Mouse (Mus musculus) forebrain, embryonic 14.5 days (tissue): ENCODE data around the gene Gabbr2. TPM values are rescaled to one million over a fixed set of nuclear protein-coding genes. Genes with fewer than 3 reads are reported as not detected.

Experiments
- ATAC-seq: fragments of 200-750 bp; cut with Nextera tagmentation; 2 replicates; pipeline ENCODE4 v1.8.0; 2017; ENCODE audit warnings: mild to moderate bottlenecking, moderate library complexity
- DNase-seq: peaks from one replicate; pipeline ENCODE4 v3.0.0-alpha.2; 2015; ENCODE audit warnings: low spot score
- H3K27ac ChIP-seq: fragments of 300-500 bp; sonication (generic); 2 replicates; pipeline ENCODE4 v1.5.1; 2014; ENCODE audit warnings: low read depth, mild to moderate bottlenecking, control low read depth, low read length, moderate library complexity
- H3K27me3 ChIP-seq: fragments of 300-500 bp; sonication (generic); replicated peaks from 2 replicates; pipeline ENCODE4 v1.6.1; 2014; ENCODE audit warnings: low read length, control low read depth, mixed read lengths; ENCODE audit not compliant: control insufficient read depth, insufficient read depth
- H3K36me3 ChIP-seq: fragments of 300-500 bp; sonication (generic); 2 replicates; pipeline ENCODE4 v1.6.1; 2014; ENCODE audit warnings: low read length, control low read depth; ENCODE audit not compliant: control insufficient read depth, insufficient read depth
- H3K4me1 ChIP-seq: fragments of 300-500 bp; sonication (generic); 2 replicates; pipeline ENCODE4 v1.6.1; 2014; ENCODE audit warnings: antibody characterized with exemption, low read length, control low read depth; ENCODE audit not compliant: control insufficient read depth, insufficient read depth
- H3K4me2 ChIP-seq: fragments of 300-500 bp; sonication (generic); 2 replicates; pipeline ENCODE4 v1.6.1; 2014; ENCODE audit warnings: mild to moderate bottlenecking, control low read depth, low read length
- H3K4me3 ChIP-seq: fragments of 300-500 bp; sonication (generic); 2 replicates; pipeline ENCODE4 v1.5.1; 2014; ENCODE audit warnings: low read depth, low read length, control low read depth
- H3K9ac ChIP-seq: fragments of 300-500 bp; sonication (generic); 2 replicates; pipeline ENCODE4 v1.6.1; 2014; ENCODE audit warnings: mild to moderate bottlenecking, low read length, control low read depth, moderate library complexity
- H3K9me3 ChIP-seq: fragments of 300-500 bp; sonication (generic); replicated peaks from 2 replicates; pipeline ENCODE4 v1.6.1; 2016; ENCODE audit warnings: low read length, control low read depth, mixed read lengths; ENCODE audit not compliant: control insufficient read depth
- WGBS: fragments of 180-500 bp; shearing (Covaris S2); extraction: QIAGEN DNeasy Blood & Tissue Kit; methylation state at CpG from one replicate; pipeline ENCODE4 v1.1.7; 2014; 5-methylcytosine and 5-hydroxymethylcytosine counted together
- polyA plus RNA-seq: library from polyadenylated mRNA; unstranded; fragments of >200 nt; fragmentation: Nextera tagmentation; extraction: Ambion mirVana; gene quantifications from 2 replicates; pipeline ENCODE4 v1.2.1, GENCODE M21; 2014

The Gabbr2 gene
- polyA plus RNA-seq, 1 experiment from 2014 or later: 1.7 TPM

- Histone ChIP-seq H3K4me1 (no peaks in the 10 kb centered on the region), H3K4me3 (no peak overlapping the region), H3K4me2 (no peak overlapping the region), H3K9me3 (no peaks in the 10 kb centered on the region), H3K27me3 (no peaks in the 10 kb centered on the region), H3K36me3 (peaks cover 13% of the 10 kb centered on the region; the same call in 1 of the 2 replicates), H3K9ac (no peak overlapping the region), H3K27ac (no peak overlapping the region)
- no peak for DNase-seq
- no peak for ATAC-seq
- 84% methylated on average over 10 of the region's 10 CpGs for WGBS
Measured at GRCm38 (mm10) chr4:47022804-47023603, 31.3 kb upstream of the Gabbr2 start.

- Histone ChIP-seq H3K9ac (no peak overlapping the region), H3K36me3 (peaks cover 13% of the 10 kb centered on the region; the same call in 1 of the 2 replicates), H3K9me3 (no peaks in the 10 kb centered on the region), H3K4me1 (no peaks in the 10 kb centered on the region), H3K4me2 (no peak overlapping the region), H3K4me3 (no peak overlapping the region), H3K27ac (no peak overlapping the region), H3K27me3 (no peaks in the 10 kb centered on the region)
- DNase-seq (peak; percentile 49), ATAC-seq (peak; percentile 34; the same call in 1 of the 2 replicates)
- 11% methylated on average over 5 of the region's 5 CpGs for WGBS
Measured at GRCm38 (mm10) chr4:47020563-47020962, 28.9 kb upstream of the Gabbr2 start.

- Histone ChIP-seq H3K27ac (no peak overlapping the region), H3K36me3 (no peaks in the 10 kb centered on the region), H3K4me3 (no peak overlapping the region), H3K4me1 (peaks cover 4% of the 10 kb centered on the region; the same call in 1 of the 2 replicates), H3K27me3 (no peaks in the 10 kb centered on the region), H3K4me2 (no peak overlapping the region), H3K9me3 (no peaks in the 10 kb centered on the region), H3K9ac (no peak overlapping the region)
- ATAC-seq (no peak), DNase-seq (no peak)
- 74% methylated on average over 3 of the region's 3 CpGs for WGBS
Measured at GRCm38 (mm10) chr4:47015156-47015555, 23.5 kb upstream of the Gabbr2 start.

- 55% methylated on average over 10 of the region's 10 CpGs for WGBS
- no peaks in the 10 kb centered on the region for H3K36me3 ChIP-seq
- no peaks in the 10 kb centered on the region for H3K9me3 ChIP-seq
- no peaks in the 10 kb centered on the region for H3K27me3 ChIP-seq
- no peak overlapping the region for H3K4me2 ChIP-seq
- DNase-seq (peak; percentile 35), ATAC-seq (no peak)
- H3K27ac ChIP-seq: no peak overlapping the region
- H3K9ac ChIP-seq: no peak overlapping the region
- no peak overlapping the region for H3K4me3 ChIP-seq
- H3K4me1 ChIP-seq: peaks cover 4% of the 10 kb centered on the region; the same call in 1 of the 2 replicates
Measured at GRCm38 (mm10) chr4:47012476-47012875, 20.8 kb upstream of the Gabbr2 start.

- H3K4me2 ChIP-seq: peak overlapping the region; percentile 20; the same call in 1 of the 2 replicates
- no peaks in the 10 kb centered on the region for H3K36me3 ChIP-seq
- H3K4me3 ChIP-seq: no peak overlapping the region
- WGBS: 61% methylated on average over 12 of the region's 12 CpGs
- no peaks in the 10 kb centered on the region for H3K9me3 ChIP-seq
- peaks cover 4% of the 10 kb centered on the region; the same call in 1 of the 2 replicates for H3K4me1 ChIP-seq
- H3K27ac ChIP-seq: 0 out of 2 replicates have a peak overlapping the region, but pooled peaks have one; percentile 30
- peak; percentile 40; the same call in 1 of the 2 replicates for ATAC-seq
- DNase-seq: peak; percentile 60
- no peaks in the 10 kb centered on the region for H3K27me3 ChIP-seq
- H3K9ac ChIP-seq: no peak overlapping the region
Measured at GRCm38 (mm10) chr4:47010400-47011231, 18.9 kb upstream of the Gabbr2 start.

- Histone ChIP-seq H3K36me3 (no peaks in the 10 kb centered on the region), H3K27me3 (no peaks in the 10 kb centered on the region), H3K27ac (no peak overlapping the region), H3K4me2 (no peak overlapping the region), H3K4me1 (no peaks in the 10 kb centered on the region), H3K9me3 (no peaks in the 10 kb centered on the region), H3K4me3 (no peak overlapping the region), H3K9ac (no peak overlapping the region)
- DNase-seq: no peak
- no peak for ATAC-seq
- WGBS: 74% methylated on average over 8 of the region's 8 CpGs
Measured at GRCm38 (mm10) chr4:47000626-47001395, 9.1 kb upstream of the Gabbr2 start.

GRCm38 (mm10) chr4:46997969-46998368 lies 6.3 kb upstream of the Gabbr2 start:
- Histone ChIP-seq H3K9ac (no peak overlapping the region), H3K4me2 (no peak overlapping the region), H3K36me3 (no peaks in the 10 kb centered on the region), H3K4me1 (no peaks in the 10 kb centered on the region), H3K9me3 (no peaks in the 10 kb centered on the region), H3K27ac (no peak overlapping the region), H3K27me3 (peaks cover 11% of the 10 kb centered on the region), H3K4me3 (no peak overlapping the region)
- no peak for ATAC-seq
- WGBS: 82% methylated on average over 2 of the region's 2 CpGs
- no peak for DNase-seq

- Histone ChIP-seq H3K27ac (no peak overlapping the region), H3K4me1 (no peaks in the 10 kb centered on the region; the same call in 1 of the 2 replicates), H3K4me2 (no peak overlapping the region), H3K36me3 (no peaks in the 10 kb centered on the region), H3K9ac (no peak overlapping the region), H3K9me3 (no peaks in the 10 kb centered on the region), H3K27me3 (peaks cover 42% of the 10 kb centered on the region), H3K4me3 (no peak overlapping the region)
- 4% methylated on average over 8 of the region's 8 CpGs for WGBS
- ATAC-seq: no peak
- peak; percentile 35 for DNase-seq
Measured at GRCm38 (mm10) chr4:46992827-46993473, 1.3 kb upstream of the Gabbr2 start.
